Mouse (Mus musculus) heart, adult 18-20 months (tissue): ENCODE data around the gene Dtd2. TPM values are rescaled to one million over a fixed set of nuclear protein-coding genes. Genes with fewer than 3 reads are reported as not detected.

Experiments
- DNase-seq, 2 experiments: peaks; one replicate each; pipeline ENCODE4 v3.0.0; 2021 to 2022; ENCODE audit warnings: mixed read lengths in 1 of 2
- total RNA-seq, 2 experiments: library from RNA; stranded (reverse); gene quantifications; 2 replicates each; pipeline ENCODE4 v1.2.3; 2021

The Dtd2 gene
- total RNA-seq, 2 experiments from 2014 or later, result 5.8 to 6.7 TPM

- no peak for DNase-seq
Observed at GRCm38 (mm10) chr12:51985163-51985748, 21.0 kb downstream of the Dtd2 start.

- DNase-seq, result no peak
Observed at GRCm38 (mm10) chr12:51983625-51984024, 22.7 kb downstream of the Dtd2 start.

- DNase-seq, result peak in 1 of 2 experiments; percentile 40
Observed at GRCm38 (mm10) chr12:51976531-51976930, 29.8 kb downstream of the Dtd2 start.

GRCm38 (mm10) chr12:51974381-51974780 is 31.9 kb downstream of the Dtd2 start:
- DNase-seq, result no peak

- peak in 1 of 2 experiments; percentile 16 for DNase-seq
Observed at GRCm38 (mm10) chr12:51972269-51973065, 33.8 kb downstream of the Dtd2 start.

- peak; percentile 95 to 97 for DNase-seq
Observed at GRCm38 (mm10) chr12:51971070-51971664, 35.1 kb downstream of the Dtd2 start, which contains the start of gene Heatr5a. Gene Heatr5a, minus strand, starts transcription at chr12:51971321.

GRCm38 (mm10) chr12:51970352-51971069 is 35.8 kb downstream of the Dtd2 start:
- no peak for DNase-seq

- no peak for DNase-seq
Observed at GRCm38 (mm10) chr12:51969876-51970275, 36.4 kb downstream of the Dtd2 start.

- no peak for DNase-seq
Observed at GRCm38 (mm10) chr12:51969092-51969491, 37.2 kb downstream of the Dtd2 start.

GRCm38 (mm10) chr12:51967915-51968595 is 38.2 kb downstream of the Dtd2 start:
- no peak for DNase-seq

GRCm38 (mm10) chr12:51957626-51958025 is 48.7 kb downstream of the Dtd2 start:
- no peak for DNase-seq

- DNase-seq, result no peak
Observed at GRCm38 (mm10) chr12:51952309-51952708, 54.0 kb downstream of the Dtd2 start.

GRCm38 (mm10) chr12:51947498-51947945 is 58.8 kb downstream of the Dtd2 start:
- DNase-seq, result peak in 1 of 2 experiments; percentile 15

GRCm38 (mm10) chr12:51945331-51945730 is 61.0 kb downstream of the Dtd2 start:
- DNase-seq, result no peak

- no peak for DNase-seq
Observed at GRCm38 (mm10) chr12:51939848-51940247, 66.5 kb downstream of the Dtd2 start.

Other genes with a start within 250 kb of the Dtd2 start
- gene Hectd1, start 177.0 kb downstream of the Dtd2 start, total RNA-seq, result 10 to 100 TPM; 78.2 to 80.3 TPM
- 10 to 100 TPM; 20.7 to 21.0 TPM for gene Heatr5a, start 35.2 kb downstream of the Dtd2 start, total RNA-seq
- not detected for gene Gpr33, start 21.6 kb upstream of the Dtd2 start, total RNA-seq
- gene Nubpl, start 91.2 kb upstream of the Dtd2 start, total RNA-seq, result 1 to 10 TPM; 9.4 to 9.9 TPM